Mouse (Mus musculus) c-Kit-positive CD71-positive TER-119-negative erythroid progenitor cells, embryonic 14.5 days (primary cell): Measurements from ENCODE around the gene Capn10.

Source experiments
- DNase-seq: peaks from one replicate; pipeline ENCODE4 v3.0.0-alpha.2; 2013; ENCODE audit warnings: low read depth

The Capn10 gene

GRCm38 (mm10) chr1:92934182-92934827 lies at the start of gene Capn10:
Gene Capn10 (plus strand): TSS chr1:92934376.
- DNase-seq, result peak; percentile 91

- DNase-seq, result no peak
Measured at GRCm38 (mm10) chr1:92888901-92889655, 45.1 kb upstream of the Capn10 start.

GRCm38 (mm10) chr1:92892791-92893190 lies 41.4 kb upstream of the Capn10 start:
- DNase-seq, result no peak

- DNase-seq, result no peak
Measured at GRCm38 (mm10) chr1:92893896-92894295, 40.3 kb upstream of the Capn10 start.

- peak; percentile 53 for DNase-seq
Measured at GRCm38 (mm10) chr1:92895089-92895488, 39.1 kb upstream of the Capn10 start.

- DNase-seq, result no peak
Measured at GRCm38 (mm10) chr1:92902786-92903185, 31.4 kb upstream of the Capn10 start, which contains the start of gene Ankmy1. Gene Ankmy1 (minus strand): TSS chr1:92902906.

GRCm38 (mm10) chr1:92903627-92904026 lies 30.5 kb upstream of the Capn10 start:
- no peak for DNase-seq

- no peak for DNase-seq
Measured at GRCm38 (mm10) chr1:92905703-92906310, 28.4 kb upstream of the Capn10 start.

GRCm38 (mm10) chr1:92906779-92907631 lies 27.2 kb upstream of the Capn10 start, which contains the start of gene Dusp28:
Gene Dusp28 (plus strand): TSS chr1:92906981.
- DNase-seq, result peak; percentile 76

- DNase-seq, result no peak
Measured at GRCm38 (mm10) chr1:92907632-92908360, 26.4 kb upstream of the Capn10 start.

GRCm38 (mm10) chr1:92908664-92909063 lies 25.5 kb upstream of the Capn10 start:
- DNase-seq, result no peak

- DNase-seq, result no peak
Measured at GRCm38 (mm10) chr1:92909068-92909467, 25.1 kb upstream of the Capn10 start.

GRCm38 (mm10) chr1:92910239-92910885 lies 23.8 kb upstream of the Capn10 start, which contains the start of gene Rnpepl1:
Gene Rnpepl1 (plus strand): TSS chr1:92910783.
- no peak for DNase-seq

- no peak for DNase-seq
Measured at GRCm38 (mm10) chr1:92910925-92911720, 23.1 kb upstream of the Capn10 start.

- no peak for DNase-seq
Measured at GRCm38 (mm10) chr1:92911721-92912138, 22.4 kb upstream of the Capn10 start.

GRCm38 (mm10) chr1:92912286-92912685 lies 21.9 kb upstream of the Capn10 start:
- DNase-seq, result no peak

GRCm38 (mm10) chr1:92914239-92914638 lies 19.9 kb upstream of the Capn10 start:
- DNase-seq, result no peak

GRCm38 (mm10) chr1:92914993-92915392 lies 19.2 kb upstream of the Capn10 start:
- DNase-seq, result no peak

- DNase-seq, result no peak
Measured at GRCm38 (mm10) chr1:92916725-92917124, 17.5 kb upstream of the Capn10 start.

GRCm38 (mm10) chr1:92919151-92919550 lies 15.0 kb upstream of the Capn10 start:
- no peak for DNase-seq
